Mouse (Mus musculus) embryonic facial prominence, embryonic 11.5 days (tissue): ENCODE measurements around the gene Calcrl. TPM values are rescaled to one million over a fixed set of nuclear protein-coding genes. Genes with fewer than 3 reads are reported as not detected.
"Not testable (repeated sequence)": the region's sequence is repeated elsewhere in the genome, so short reads cannot be mapped to it uniquely, and the experiment has no call there.

Source experiments
- ATAC-seq: fragments of 200-750 bp; cut with Nextera tagmentation; replicated peaks from 2 replicates; pipeline ENCODE4 v1.8.0; 2017; ENCODE audit warnings: low read depth; ENCODE audit not compliant: insufficient number of reproducible peaks, low FRiP score, low TSS enrichment
- DNase-seq: peaks from one replicate; pipeline ENCODE4 v3.0.0-alpha.2; 2015; ENCODE audit warnings: low spot score
- H3K27ac ChIP-seq: fragments of 300-500 bp; sonication (generic); replicated peaks from 2 replicates; pipeline ENCODE4 v1.5.1; 2014; ENCODE audit warnings: mild to moderate bottlenecking, low read depth, low read length, control low read depth
- H3K27me3 ChIP-seq: fragments of 300-500 bp; sonication (generic); 2 replicates; pipeline ENCODE4 v1.6.1; 2014; ENCODE audit warnings: mild to moderate bottlenecking, low read length, moderate library complexity, mixed read lengths; ENCODE audit not compliant: control insufficient read depth, insufficient read depth
- H3K36me3 ChIP-seq: fragments of 300-500 bp; sonication (generic); replicated peaks from 2 replicates; pipeline ENCODE4 v1.6.1; 2014; ENCODE audit warnings: low read depth, mild to moderate bottlenecking, low read length, moderate library complexity, mixed read lengths; ENCODE audit not compliant: control insufficient read depth, insufficient read depth
- H3K4me1 ChIP-seq: fragments of 300-500 bp; sonication (generic); 2 replicates; pipeline ENCODE4 v1.6.1; 2014; ENCODE audit warnings: low read length, mixed read lengths; ENCODE audit not compliant: control insufficient read depth, insufficient read depth
- H3K4me2 ChIP-seq: fragments of 300-500 bp; sonication (generic); 2 replicates; pipeline ENCODE4 v1.6.1; 2014; ENCODE audit warnings: low read depth, mild to moderate bottlenecking, control low read depth, low read length, moderate library complexity
- H3K4me3 ChIP-seq: fragments of 300-500 bp; sonication (generic); 2 replicates; pipeline ENCODE4 v1.5.1; 2014; ENCODE audit warnings: low read depth, low read length, control low read depth
- H3K9ac ChIP-seq: fragments of 300-500 bp; sonication (generic); replicated peaks from 2 replicates; pipeline ENCODE4 v1.6.1; 2014; ENCODE audit warnings: mild to moderate bottlenecking, control low read depth, low read length
- H3K9me3 ChIP-seq: fragments of 300-500 bp; sonication (generic); replicated peaks from 2 replicates; pipeline ENCODE4 v1.6.1; 2016; ENCODE audit warnings: mild to moderate bottlenecking, low read length, inconsistent platforms, mixed read lengths; ENCODE audit not compliant: control insufficient read depth
- WGBS: fragments of 180-500 bp; shearing (Covaris S2); extraction: QIAGEN DNeasy Blood & Tissue Kit; methylation state at CpG from one replicate; pipeline ENCODE4 v1.1.7; 2014; 5-methylcytosine and 5-hydroxymethylcytosine counted together
- polyA plus RNA-seq: library from polyadenylated mRNA; unstranded; fragments of >200 nt; fragmentation: Nextera tagmentation; extraction: Ambion mirVana; gene quantifications from 2 replicates; pipeline ENCODE4 v1.2.1, GENCODE M21; 2014

Calcrl gene
- polyA plus RNA-seq, 1 experiment from 2014 or later = 23.9 TPM

GRCm38 (mm10) chr2:84416501-84416900 is 8.7 kb downstream of the Calcrl start:
- Histone ChIP-seq H3K4me1 (no peaks in the 10 kb centered on the region), H3K36me3 (no peaks in the 10 kb centered on the region), H3K9me3 (no peaks in the 10 kb centered on the region), H3K4me2 (no peak overlapping the region), H3K4me3 (no peak overlapping the region), H3K27ac (no peak overlapping the region), H3K9ac (no peak overlapping the region), H3K27me3 (no peaks in the 10 kb centered on the region)
- WGBS = 86% methylated on average over 4 of the region's 4 CpGs
- no peak for DNase-seq
- no peak for ATAC-seq

GRCm38 (mm10) chr2:84409796-84410592 is 15.2 kb downstream of the Calcrl start:
- ATAC-seq (no peak), DNase-seq (no peak)
- Histone ChIP-seq H3K4me3 (no peak overlapping the region), H3K27ac (no peak overlapping the region), H3K4me2 (no peak overlapping the region), H3K4me1 (no peaks in the 10 kb centered on the region), H3K9ac (no peak overlapping the region), H3K36me3 (no peaks in the 10 kb centered on the region), H3K9me3 (no peaks in the 10 kb centered on the region), H3K27me3 (no peaks in the 10 kb centered on the region)

- Histone ChIP-seq H3K4me1 (no peaks in the 10 kb centered on the region), H3K4me3 (no peak overlapping the region), H3K36me3 (no peaks in the 10 kb centered on the region), H3K9me3 (no peaks in the 10 kb centered on the region), H3K27ac (no peak overlapping the region), H3K4me2 (no peak overlapping the region), H3K9ac (no peak overlapping the region), H3K27me3 (no peaks in the 10 kb centered on the region)
- no peak for DNase-seq
- WGBS = 91% methylated on average over 3 of the region's 3 CpGs
- ATAC-seq = no peak
These were observed 20.4 kb downstream of the Calcrl start for GRCm38 (mm10) chr2:84404834-84405233.

- H3K4me2 ChIP-seq = no peak overlapping the region
- H3K27me3 ChIP-seq = no peaks in the 10 kb centered on the region
- H3K9ac ChIP-seq = no peak overlapping the region
- no peak overlapping the region for H3K4me3 ChIP-seq
- H3K4me1 ChIP-seq = no peaks in the 10 kb centered on the region
- H3K27ac ChIP-seq = no peak overlapping the region
- no peak for ATAC-seq
- DNase-seq = no peak
- 85% methylated on average over 3 of the region's 3 CpGs for WGBS
- H3K36me3 ChIP-seq = no peaks in the 10 kb centered on the region
- no peaks in the 10 kb centered on the region for H3K9me3 ChIP-seq
These were observed 22.5 kb downstream of the Calcrl start for GRCm38 (mm10) chr2:84402713-84403112.

- WGBS = 90% methylated on average over 4 of the region's 4 CpGs
- Histone ChIP-seq H3K4me3 (no peak overlapping the region), H3K9ac (no peak overlapping the region), H3K36me3 (no peaks in the 10 kb centered on the region), H3K4me1 (no peaks in the 10 kb centered on the region), H3K27ac (no peak overlapping the region), H3K9me3 (no peaks in the 10 kb centered on the region), H3K27me3 (no peaks in the 10 kb centered on the region), H3K4me2 (no peak overlapping the region)
- ATAC-seq = no peak
- no peak for DNase-seq
These were observed 28.7 kb downstream of the Calcrl start for GRCm38 (mm10) chr2:84396557-84396956.

GRCm38 (mm10) chr2:84393236-84393635 is 32.0 kb downstream of the Calcrl start:
- DNase-seq = no peak
- ATAC-seq = no peak
- Histone ChIP-seq H3K27me3 (no peaks in the 10 kb centered on the region), H3K36me3 (no peaks in the 10 kb centered on the region), H3K27ac (no peak overlapping the region), H3K4me3 (no peak overlapping the region), H3K9ac (no peak overlapping the region), H3K4me2 (no peak overlapping the region), H3K9me3 (no peaks in the 10 kb centered on the region), H3K4me1 (no peaks in the 10 kb centered on the region)
- 91% methylated on average over 4 of the region's 4 CpGs for WGBS

- ATAC-seq = no peak
- no peak for DNase-seq
- Histone ChIP-seq H3K27ac (no peak overlapping the region), H3K9me3 (no peaks in the 10 kb centered on the region), H3K36me3 (no peaks in the 10 kb centered on the region), H3K4me1 (no peaks in the 10 kb centered on the region), H3K4me2 (no peak overlapping the region), H3K4me3 (no peak overlapping the region), H3K9ac (no peak overlapping the region), H3K27me3 (no peaks in the 10 kb centered on the region)
These were observed 36.1 kb downstream of the Calcrl start for GRCm38 (mm10) chr2:84389075-84389474.

GRCm38 (mm10) chr2:84388537-84388936 is 36.7 kb downstream of the Calcrl start:
- not testable (repeated sequence) for H3K9me3 ChIP-seq, H3K4me3 ChIP-seq, H3K4me1 ChIP-seq, H3K9ac ChIP-seq, DNase-seq, H3K27me3 ChIP-seq, H3K4me2 ChIP-seq, ATAC-seq, H3K27ac ChIP-seq, H3K36me3 ChIP-seq
- WGBS = 85% methylated on average over 14 of the region's 14 CpGs
